Mouse (Mus musculus) adipocyte (in vitro differentiated cells): ENCODE measurements at regions not wholly inside any gene's neighbourhood (a gene's known extent, or its start where the extent isn't known, plus 50 kb on each side); places are given as distances from the start of the nearest gene placed in this dataset.

ENCODE experiments used
- DNase-seq: peaks from one replicate; pipeline ENCODE4 v3.0.0-alpha.2; 2016; ENCODE audit warnings: low spot score

- DNase-seq = no peak
Observed at GRCm38 (mm10) chr3:61849317-61849716, 483.6 kb upstream of the B430305J03Rik start.

- DNase-seq = no peak
Observed at GRCm38 (mm10) chr3:61846703-61847102, 481.0 kb upstream of the B430305J03Rik start.

GRCm38 (mm10) chr3:61839355-61840009, 473.7 kb upstream of the B430305J03Rik start:
- DNase-seq = peak; percentile 30

- DNase-seq = no peak
Observed at GRCm38 (mm10) chr3:61816807-61817206, 451.1 kb upstream of the B430305J03Rik start.

- DNase-seq = no peak
Observed at GRCm38 (mm10) chr3:61796021-61796420, 430.3 kb upstream of the B430305J03Rik start.

GRCm38 (mm10) chr3:61790674-61791073, 424.9 kb upstream of the B430305J03Rik start:
- DNase-seq = no peak
